Mouse (Mus musculus): ENCODE data around the gene Serpinb13. TPM values are rescaled to one million over a fixed set of nuclear protein-coding genes. Genes with fewer than 3 reads are reported as not detected.

The Serpinb13 gene
- total RNA-seq (2014; rRNA removed; ENCODE audit: low replicate concordance) (not detected in 2 replicates), polyA plus RNA-seq (2015; fragmentation: Nextera tagmentation; extraction: Ambion mirVana) (not detected in 2 replicates)

- no peak within 1 kb of the TSS for H3K27ac ChIP-seq (ENCODE audit: low read depth)
- H3K9ac ChIP-seq (replicated peaks; ENCODE audit: low read depth, low read length) = no peak within 1 kb of the TSS
- no peaks in the 10 kb centered on the region for H3K4me1 ChIP-seq (ENCODE audit: control insufficient read depth, insufficient read depth)
- no peaks in the 10 kb centered on the region for H3K9me3 ChIP-seq (replicated peaks; ENCODE audit: control insufficient read depth, low read length)
- ATAC-seq (ENCODE audit: insufficient read depth, low read depth) (no peak), DNase-seq (ENCODE audit: low spot score) (no peak)
- H3K4me3 ChIP-seq (ENCODE audit: low read depth, low read length) = no peak within 1 kb of the TSS
- no peak within 1 kb of the TSS for H3K4me2 ChIP-seq (ENCODE audit: low read depth, low read length)
- no peaks in the 10 kb centered on the region for H3K36me3 ChIP-seq (replicated peaks; ENCODE audit: control insufficient read depth, insufficient read depth, low read length)
- no peaks in the 10 kb centered on the region for H3K27me3 ChIP-seq (ENCODE audit: control insufficient read depth, insufficient read depth, low read length)
- TF ChIP-seq EP300 (IDR thresholded peaks at IDR 0.05; ENCODE audit: low read depth) (no peak), CTCF (IDR thresholded peaks at IDR 0.05; ENCODE audit: low read depth) (no peak)
These were observed at the start of gene Serpinb13 for GRCm38 (mm10) chr1:106980684-106981083. Serpinb13 (plus strand) TSS chr1:106980984.

- ATAC-seq (ENCODE audit: insufficient read depth, low read depth) = no peak
- Histone ChIP-seq H3K9me3 (replicated peaks; ENCODE audit: control insufficient read depth, low read length) (no peaks in the 10 kb centered on the region), H3K27me3 (ENCODE audit: control insufficient read depth, insufficient read depth, low read length) (no peaks in the 10 kb centered on the region), H3K27ac (ENCODE audit: low read depth) (no peak overlapping the region), H3K4me1 (ENCODE audit: control insufficient read depth, insufficient read depth) (no peaks in the 10 kb centered on the region), H3K4me2 (ENCODE audit: low read depth, low read length) (no peak overlapping the region), H3K36me3 (replicated peaks; ENCODE audit: control insufficient read depth, insufficient read depth, low read length) (no peaks in the 10 kb centered on the region), H3K4me3 (ENCODE audit: low read depth, low read length) (no peak overlapping the region), H3K9ac (replicated peaks; ENCODE audit: low read depth, low read length) (no peak overlapping the region)
- 67% methylated on average over 4 of the region's 4 CpGs for WGBS
- TF ChIP-seq EP300 (IDR thresholded peaks at IDR 0.05; ENCODE audit: low read depth) (no peak), CTCF (IDR thresholded peaks at IDR 0.05; ENCODE audit: low read depth) (no peak)
- no peak for DNase-seq (ENCODE audit: low spot score)
These were observed 48.8 kb upstream of the Serpinb13 start for GRCm38 (mm10) chr1:106931954-106932353.

GRCm38 (mm10) chr1:106933658-106934057 lies 47.1 kb upstream of the Serpinb13 start:
- no peak for TF ChIP-seq CTCF (IDR thresholded peaks at IDR 0.05; ENCODE audit: low read depth)
- no peak for TF ChIP-seq EP300 (IDR thresholded peaks at IDR 0.05; ENCODE audit: low read depth)
- Histone ChIP-seq H3K4me2 (ENCODE audit: low read depth, low read length) (no peak overlapping the region), H3K9me3 (replicated peaks; ENCODE audit: control insufficient read depth, low read length) (no peaks in the 10 kb centered on the region), H3K27me3 (ENCODE audit: control insufficient read depth, insufficient read depth, low read length) (no peaks in the 10 kb centered on the region), H3K36me3 (replicated peaks; ENCODE audit: control insufficient read depth, insufficient read depth, low read length) (no peaks in the 10 kb centered on the region), H3K9ac (replicated peaks; ENCODE audit: low read depth, low read length) (no peak overlapping the region), H3K4me1 (ENCODE audit: control insufficient read depth, insufficient read depth) (no peaks in the 10 kb centered on the region), H3K4me3 (ENCODE audit: low read depth, low read length) (no peak overlapping the region), H3K27ac (ENCODE audit: low read depth) (no peak overlapping the region)
- DNase-seq (ENCODE audit: low spot score) (no peak), ATAC-seq (ENCODE audit: insufficient read depth, low read depth) (no peak)

- no peaks in the 10 kb centered on the region for H3K27me3 ChIP-seq (ENCODE audit: control insufficient read depth, insufficient read depth, low read length)
- no peak within 1 kb of the TSS for H3K4me2 ChIP-seq (ENCODE audit: low read depth, low read length)
- no peak within 1 kb of the TSS for H3K9ac ChIP-seq (replicated peaks; ENCODE audit: low read depth, low read length)
- 69% methylated on average over 6 of the region's 6 CpGs for WGBS
- H3K36me3 ChIP-seq (replicated peaks; ENCODE audit: control insufficient read depth, insufficient read depth, low read length) = no peaks in the 10 kb centered on the region
- ATAC-seq (ENCODE audit: insufficient read depth, low read depth) (no peak), DNase-seq (ENCODE audit: low spot score) (no peak)
- H3K9me3 ChIP-seq (replicated peaks; ENCODE audit: control insufficient read depth, low read length) = no peaks in the 10 kb centered on the region
- TF ChIP-seq CTCF (IDR thresholded peaks at IDR 0.05; ENCODE audit: low read depth) (no peak), EP300 (IDR thresholded peaks at IDR 0.05; ENCODE audit: low read depth) (no peak)
- no peak within 1 kb of the TSS for H3K4me3 ChIP-seq (ENCODE audit: low read depth, low read length)
- no peaks in the 10 kb centered on the region for H3K4me1 ChIP-seq (ENCODE audit: control insufficient read depth, insufficient read depth)
- H3K27ac ChIP-seq (ENCODE audit: low read depth) = no peak within 1 kb of the TSS
These were observed 46.5 kb upstream of the Serpinb13 start, which contains the start of gene Serpinb12 for GRCm38 (mm10) chr1:106934265-106934664. Serpinb12 (plus strand) TSS chr1:106934449.

GRCm38 (mm10) chr1:106947217-106947616 lies 33.6 kb upstream of the Serpinb13 start:
- H3K27ac ChIP-seq (ENCODE audit: low read depth) = no peak overlapping the region
- DNase-seq (ENCODE audit: low spot score) (no peak), ATAC-seq (ENCODE audit: insufficient read depth, low read depth) (no peak)
- no peak overlapping the region for H3K9ac ChIP-seq (replicated peaks; ENCODE audit: low read depth, low read length)
- no peak overlapping the region for H3K4me3 ChIP-seq (ENCODE audit: low read depth, low read length)
- TF ChIP-seq CTCF (IDR thresholded peaks at IDR 0.05; ENCODE audit: low read depth) = no peak
- TF ChIP-seq EP300 (IDR thresholded peaks at IDR 0.05; ENCODE audit: low read depth) = no peak
- no peaks in the 10 kb centered on the region for H3K36me3 ChIP-seq (replicated peaks; ENCODE audit: control insufficient read depth, insufficient read depth, low read length)
- H3K9me3 ChIP-seq (replicated peaks; ENCODE audit: control insufficient read depth, low read length) = no peaks in the 10 kb centered on the region
- H3K4me1 ChIP-seq (ENCODE audit: control insufficient read depth, insufficient read depth) = no peaks in the 10 kb centered on the region
- H3K4me2 ChIP-seq (ENCODE audit: low read depth, low read length) = no peak overlapping the region
- 50% methylated on average over 1 of the region's 1 CpGs for WGBS
- no peaks in the 10 kb centered on the region for H3K27me3 ChIP-seq (ENCODE audit: control insufficient read depth, insufficient read depth, low read length)

GRCm38 (mm10) chr1:106959981-106960380 lies 20.8 kb upstream of the Serpinb13 start:
- ATAC-seq (ENCODE audit: insufficient read depth, low read depth) (no peak), DNase-seq (ENCODE audit: low spot score) (no peak)
- no peaks in the 10 kb centered on the region for H3K36me3 ChIP-seq (replicated peaks; ENCODE audit: control insufficient read depth, insufficient read depth, low read length)
- TF ChIP-seq EP300 (IDR thresholded peaks at IDR 0.05; ENCODE audit: low read depth) = no peak
- no peak for TF ChIP-seq CTCF (IDR thresholded peaks at IDR 0.05; ENCODE audit: low read depth)
- H3K9ac ChIP-seq (replicated peaks; ENCODE audit: low read depth, low read length) = no peak overlapping the region
- 67% methylated on average over 3 of the region's 3 CpGs for WGBS
- no peaks in the 10 kb centered on the region for H3K9me3 ChIP-seq (replicated peaks; ENCODE audit: control insufficient read depth, low read length)
- no peak overlapping the region for H3K4me3 ChIP-seq (ENCODE audit: low read depth, low read length)
- no peaks in the 10 kb centered on the region for H3K27me3 ChIP-seq (ENCODE audit: control insufficient read depth, insufficient read depth, low read length)
- H3K27ac ChIP-seq (ENCODE audit: low read depth) = no peak overlapping the region
- no peaks in the 10 kb centered on the region for H3K4me1 ChIP-seq (ENCODE audit: control insufficient read depth, insufficient read depth)
- no peak overlapping the region for H3K4me2 ChIP-seq (ENCODE audit: low read depth, low read length)

Measured in heart, postnatal 0 days (tissue).